Mouse (Mus musculus) heart, embryonic 11.5 days (tissue): ENCODE data around the gene Npr3. TPM values are rescaled to one million over a fixed set of nuclear protein-coding genes. Genes with fewer than 3 reads are reported as not detected.
A peak's percentile ranks its signal among the peaks of the same experiment; 100 is the strongest.
"Not testable (repeated sequence)": the region's sequence is repeated elsewhere in the genome, so short reads cannot be mapped to it uniquely, and the experiment has no call there.

Experiments
- ATAC-seq: fragments of 200-750 bp; cut with Nextera tagmentation; replicated peaks from 2 replicates; pipeline ENCODE4 v1.8.0; 2017; ENCODE audit warnings: moderate library complexity; ENCODE audit not compliant: insufficient number of reproducible peaks, low FRiP score, low TSS enrichment
- H3K27ac ChIP-seq: fragments of 300-500 bp; sonication (generic); 2 replicates; pipeline ENCODE4 v1.5.1; 2014; ENCODE audit warnings: mild to moderate bottlenecking, low read depth, low read length
- H3K27me3 ChIP-seq: fragments of 300-500 bp; sonication (generic); 2 replicates; pipeline ENCODE4 v1.6.1; 2014; ENCODE audit warnings: mild to moderate bottlenecking, low read length, mixed read lengths; ENCODE audit not compliant: control insufficient read depth, insufficient read depth
- H3K36me3 ChIP-seq: fragments of 300-500 bp; sonication (generic); 2 replicates; pipeline ENCODE4 v1.6.1; 2014; ENCODE audit warnings: mild to moderate bottlenecking, low read length, moderate library complexity, mixed read lengths; ENCODE audit not compliant: control insufficient read depth, insufficient read depth
- H3K4me1 ChIP-seq: fragments of 300-500 bp; sonication (generic); 2 replicates; pipeline ENCODE4 v1.6.1; 2014; ENCODE audit warnings: low read length; ENCODE audit not compliant: control insufficient read depth, insufficient read depth
- H3K4me2 ChIP-seq: fragments of 300-500 bp; sonication (generic); 2 replicates; pipeline ENCODE4 v1.6.1; 2014; ENCODE audit warnings: mild to moderate bottlenecking, moderate library complexity
- H3K4me3 ChIP-seq: fragments of 300-500 bp; sonication (generic); 2 replicates; pipeline ENCODE4 v1.5.1; 2014; ENCODE audit warnings: low read depth, low read length
- H3K9ac ChIP-seq: fragments of 300-500 bp; sonication (generic); 2 replicates; pipeline ENCODE4 v1.6.1; 2014; ENCODE audit warnings: mild to moderate bottlenecking, low read depth, low read length, moderate library complexity
- H3K9me3 ChIP-seq: fragments of 300-500 bp; sonication (generic); replicated peaks from 2 replicates; pipeline ENCODE4 v1.6.1; 2016; ENCODE audit warnings: low read length; ENCODE audit not compliant: control insufficient read depth
- WGBS: fragments of 180-500 bp; shearing (Covaris S2); extraction: QIAGEN DNeasy Blood & Tissue Kit; methylation state at CpG from one replicate; pipeline ENCODE4 v1.1.7; 2014; ENCODE audit not compliant: insufficient replicate concordance; 5-methylcytosine and 5-hydroxymethylcytosine counted together
- polyA plus RNA-seq: library from polyadenylated mRNA; unstranded; fragments of >200 nt; fragmentation: Nextera tagmentation; extraction: Ambion mirVana; gene quantifications from 2 replicates; pipeline ENCODE4 v1.2.1, GENCODE M21; 2014

Npr3 gene
- polyA plus RNA-seq, 1 experiment from 2014 or later: 15.7 TPM

- H3K27me3 ChIP-seq: no peaks in the 10 kb centered on the region
- no peak overlapping the region for H3K4me3 ChIP-seq
- WGBS: 63% methylated on average over 4 of the region's 4 CpGs
- H3K27ac ChIP-seq: no peak overlapping the region
- no peak for ATAC-seq
- H3K9me3 ChIP-seq: no peaks in the 10 kb centered on the region
- H3K9ac ChIP-seq: no peak overlapping the region
- no peaks in the 10 kb centered on the region for H3K4me1 ChIP-seq
- H3K4me2 ChIP-seq: no peak overlapping the region
- 0 out of 2 replicates have a peak, but pooled peaks cover 2% of the 10 kb centered on the region for H3K36me3 ChIP-seq
These were observed 65.3 kb downstream of the Npr3 start for GRCm38 (mm10) chr15:11841828-11842227.

- Histone ChIP-seq H3K27me3 (no peaks in the 10 kb centered on the region), H3K9ac (no peak overlapping the region), H3K4me3 (no peak overlapping the region), H3K4me2 (no peak overlapping the region), H3K4me1 (peaks cover 8% of the 10 kb centered on the region; the same call in 1 of the 2 replicates), H3K36me3 (0 out of 2 replicates have a peak, but pooled peaks cover 2% of the 10 kb centered on the region), H3K9me3 (no peaks in the 10 kb centered on the region), H3K27ac (no peak overlapping the region; the same call in 1 of the 2 replicates)
- ATAC-seq: no peak
- 43% methylated on average over 1 of the region's 1 CpGs for WGBS
These were observed 71.2 kb downstream of the Npr3 start for GRCm38 (mm10) chr15:11835913-11836312.

- WGBS: 69% methylated on average over 6 of the region's 6 CpGs
- H3K36me3 ChIP-seq, ATAC-seq, H3K9me3 ChIP-seq, H3K9ac ChIP-seq, H3K27me3 ChIP-seq, H3K4me2 ChIP-seq, H3K4me3 ChIP-seq, H3K4me1 ChIP-seq, H3K27ac ChIP-seq: not testable (repeated sequence)
These were observed 84.7 kb downstream of the Npr3 start for GRCm38 (mm10) chr15:11822347-11822746.

- WGBS: 37% methylated on average over 4 of the region's 4 CpGs
- no peak for ATAC-seq
These were observed 91.5 kb downstream of the Npr3 start for GRCm38 (mm10) chr15:11815551-11815950.

GRCm38 (mm10) chr15:11803576-11803975 lies 103.5 kb downstream of the Npr3 start:
- Histone ChIP-seq H3K36me3 (no peaks in the 10 kb centered on the region), H3K4me2 (no peak overlapping the region), H3K27me3 (no peaks in the 10 kb centered on the region), H3K4me3 (no peak overlapping the region), H3K27ac (no peak overlapping the region), H3K9ac (no peak overlapping the region), H3K4me1 (peaks cover 4% of the 10 kb centered on the region; the same call in 1 of the 2 replicates), H3K9me3 (no peaks in the 10 kb centered on the region; the same call in 1 of the 2 replicates)
- WGBS: 59% methylated on average over 4 of the region's 4 CpGs
- ATAC-seq: no peak

More at GRCm38 (mm10) chr15:11815551-11815950, 91.5 kb downstream of the Npr3 start:
- H3K27ac ChIP-seq: no peak overlapping the region
- H3K4me2 ChIP-seq: no peak overlapping the region
- H3K9ac ChIP-seq: no peak overlapping the region
- no peaks in the 10 kb centered on the region for H3K4me1 ChIP-seq
- H3K9me3 ChIP-seq: no peaks in the 10 kb centered on the region
- H3K36me3 ChIP-seq: no peaks in the 10 kb centered on the region
- H3K27me3 ChIP-seq: no peaks in the 10 kb centered on the region
- H3K4me3 ChIP-seq: no peak overlapping the region

GRCm38 (mm10) chr15:11801863-11802722 lies 105.0 kb downstream of the Npr3 start:
- WGBS: 26% methylated on average over 13 of the region's 13 CpGs
- no peak for ATAC-seq

GRCm38 (mm10) chr15:11794632-11795031 lies 112.5 kb downstream of the Npr3 start:
- no peak overlapping the region for H3K9ac ChIP-seq
- no peak; the same call in 1 of the 2 replicates for ATAC-seq
- H3K36me3 ChIP-seq: no peaks in the 10 kb centered on the region
- 25% methylated on average over 2 of the region's 2 CpGs for WGBS
- no peaks in the 10 kb centered on the region for H3K27me3 ChIP-seq
- H3K4me1 ChIP-seq: no peaks in the 10 kb centered on the region
- H3K9me3 ChIP-seq: no peaks in the 10 kb centered on the region; the same call in 1 of the 2 replicates
- H3K4me3 ChIP-seq: no peak overlapping the region
- H3K27ac ChIP-seq: no peak overlapping the region
- H3K4me2 ChIP-seq: no peak overlapping the region

More at GRCm38 (mm10) chr15:11801863-11802722, 105.0 kb downstream of the Npr3 start:
- Histone ChIP-seq H3K36me3 (no peaks in the 10 kb centered on the region), H3K9me3 (no peaks in the 10 kb centered on the region; the same call in 1 of the 2 replicates), H3K4me2 (peak overlapping the region; percentile 3), H3K27ac (no peak overlapping the region), H3K27me3 (no peaks in the 10 kb centered on the region), H3K4me1 (peaks cover 4% of the 10 kb centered on the region; the same call in 1 of the 2 replicates), H3K4me3 (no peak overlapping the region), H3K9ac (no peak overlapping the region)
